Mouse (Mus musculus) heart, embryonic 16.5 days (tissue): ENCODE results near the gene Tmem132b. TPM values are rescaled to one million over a fixed set of nuclear protein-coding genes. Genes with fewer than 3 reads are reported as not detected.

Source experiments
- ATAC-seq: fragments of 200-750 bp; cut with Nextera tagmentation; replicated peaks from 2 replicates; pipeline ENCODE4 v1.8.0; 2017; ENCODE audit warnings: moderate number of reproducible peaks; ENCODE audit not compliant: insufficient read depth, low FRiP score; ENCODE audit errors: extremely low read depth
- H3K27ac ChIP-seq: fragments of 300-500 bp; sonication (generic); 2 replicates; pipeline ENCODE4 v1.5.1; 2014; ENCODE audit warnings: mild to moderate bottlenecking, low read length, control low read depth, moderate library complexity
- H3K27me3 ChIP-seq: fragments of 300-500 bp; sonication (generic); 2 replicates; pipeline ENCODE4 v1.6.1; 2014; ENCODE audit warnings: low read length, mixed read lengths; ENCODE audit not compliant: control insufficient read depth, insufficient read depth
- H3K36me3 ChIP-seq: fragments of 300-500 bp; sonication (generic); 2 replicates; pipeline ENCODE4 v1.6.1; 2014; ENCODE audit not compliant: control insufficient read depth, insufficient read depth
- H3K4me1 ChIP-seq: fragments of 300-500 bp; sonication (generic); 2 replicates; pipeline ENCODE4 v1.6.1; 2014; ENCODE audit warnings: low read length, mixed read lengths; ENCODE audit not compliant: control insufficient read depth, insufficient read depth
- H3K4me2 ChIP-seq: fragments of 300-500 bp; sonication (generic); 2 replicates; pipeline ENCODE4 v1.6.1; 2014; ENCODE audit warnings: low read depth, mild to moderate bottlenecking, control low read depth, low read length
- H3K4me3 ChIP-seq: fragments of 300-500 bp; sonication (generic); 2 replicates; pipeline ENCODE4 v1.5.1; 2014; ENCODE audit warnings: mild to moderate bottlenecking, control low read depth, low read length
- H3K9ac ChIP-seq: fragments of 300-500 bp; sonication (generic); 2 replicates; pipeline ENCODE4 v1.6.1; 2014; ENCODE audit warnings: low read length, control low read depth
- H3K9me3 ChIP-seq: fragments of 300-500 bp; sonication (generic); replicated peaks from 2 replicates; pipeline ENCODE4 v1.6.1; 2016; ENCODE audit warnings: low read length; ENCODE audit not compliant: control insufficient read depth
- WGBS: fragments of 180-500 bp; shearing (Covaris S2); extraction: QIAGEN DNeasy Blood & Tissue Kit; methylation state at CpG from one replicate; pipeline ENCODE4 v1.1.7; 2014; 5-methylcytosine and 5-hydroxymethylcytosine counted together
- polyA plus RNA-seq: library from polyadenylated mRNA; unstranded; fragments of >200 nt; fragmentation: Nextera tagmentation; extraction: Ambion mirVana; gene quantifications from 2 replicates; pipeline ENCODE4 v1.2.1, GENCODE M21; 2015

Tmem132b gene
- polyA plus RNA-seq, 1 experiment from 2014 or later, result not detected

DNA sequence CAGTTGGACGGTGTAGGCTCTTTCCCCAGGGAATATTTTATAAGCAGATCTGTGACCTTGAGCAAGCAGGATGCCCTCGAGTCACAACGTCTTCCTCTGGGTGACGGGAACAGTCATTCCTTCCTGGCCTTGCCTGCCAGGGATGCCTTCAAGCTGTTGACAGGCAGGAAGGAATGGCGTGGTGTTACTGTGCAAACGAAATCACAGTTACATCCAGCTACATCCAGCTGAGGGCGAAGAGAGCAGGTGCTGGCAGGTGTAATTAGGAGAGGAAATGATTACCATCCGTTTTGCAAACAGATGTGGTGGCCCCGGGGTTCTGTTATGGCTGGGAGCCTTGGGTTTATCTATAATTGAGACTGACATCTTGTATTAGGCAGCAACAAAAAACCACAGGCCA is 205.5 kb downstream of the Tmem132b start:
- 47% methylated on average over 9 of the region's 9 CpGs for whole genome bisulfite sequencing
- H3K27me3 ChIP-seq, result no peaks in the 10 kb centered on the region
- no peak overlapping the region for H3K4me2 ChIP-seq
- no peak for ATAC-seq
- H3K27ac ChIP-seq, result no peak overlapping the region
- H3K9ac ChIP-seq, result no peak overlapping the region
- no peaks in the 10 kb centered on the region for H3K4me1 ChIP-seq
- H3K9me3 ChIP-seq, result peaks cover 15% of the 10 kb centered on the region
- no peaks in the 10 kb centered on the region for H3K36me3 ChIP-seq
- H3K4me3 ChIP-seq, result no peak overlapping the region

DNA sequence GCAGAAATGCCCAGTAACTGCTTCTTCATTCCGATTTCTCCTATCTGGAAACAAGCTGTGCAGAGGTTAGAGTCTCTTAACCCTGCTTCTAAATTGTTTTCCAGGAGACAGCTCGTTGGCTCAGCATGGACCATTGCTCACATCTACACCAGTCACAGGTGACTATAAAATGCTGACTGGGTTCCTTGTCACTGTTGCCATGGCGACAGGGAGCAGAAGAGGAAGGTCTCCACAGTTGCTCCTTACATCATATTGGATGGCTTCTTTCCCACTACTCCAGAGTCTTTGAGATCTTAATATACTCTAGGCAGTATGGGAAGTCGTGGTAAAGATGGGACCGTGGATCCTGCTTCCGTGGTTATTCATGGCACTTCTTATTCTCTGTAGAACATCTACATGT is 211.9 kb downstream of the Tmem132b start:
- H3K36me3 ChIP-seq, result no peaks in the 10 kb centered on the region
- H3K27ac ChIP-seq, result no peak overlapping the region
- no peaks in the 10 kb centered on the region for H3K27me3 ChIP-seq
- H3K4me2 ChIP-seq, result no peak overlapping the region
- peaks cover 2% of the 10 kb centered on the region; the same call in 1 of the 2 replicates for H3K9me3 ChIP-seq
- H3K4me1 ChIP-seq, result no peaks in the 10 kb centered on the region
- no peak overlapping the region for H3K4me3 ChIP-seq
- no peak overlapping the region for H3K9ac ChIP-seq
- no peak for ATAC-seq
- 73% methylated on average over 6 of the region's 6 CpGs for WGBS

DNA sequence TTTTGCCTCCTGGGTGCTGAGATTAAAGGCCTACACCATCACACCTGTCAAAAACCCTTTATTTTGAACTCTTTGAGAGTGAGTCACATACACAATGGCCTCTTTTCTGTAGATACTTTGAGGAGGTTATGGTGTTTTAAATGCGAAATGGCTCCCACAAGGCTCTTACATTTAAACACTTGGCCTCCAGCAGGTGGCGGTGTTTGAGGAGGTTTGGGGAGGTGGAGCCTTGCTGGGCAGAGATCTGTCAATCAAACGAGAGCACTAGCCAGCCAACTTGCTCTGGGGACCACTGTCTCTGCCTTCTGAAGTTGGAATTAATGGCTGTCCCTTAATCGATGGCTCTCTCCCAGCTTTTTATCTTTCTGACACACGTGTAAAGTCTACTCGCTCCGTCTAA is 214.2 kb downstream of the Tmem132b start:
- WGBS, result 63% methylated on average over 7 of the region's 7 CpGs
- Histone ChIP-seq H3K27me3 (no peaks in the 10 kb centered on the region), H3K4me1 (no peaks in the 10 kb centered on the region), H3K4me2 (no peak overlapping the region), H3K9ac (no peak overlapping the region), H3K4me3 (no peak overlapping the region), H3K27ac (no peak overlapping the region), H3K36me3 (no peaks in the 10 kb centered on the region), H3K9me3 (peaks cover 2% of the 10 kb centered on the region; the same call in 1 of the 2 replicates)
- ATAC-seq, result no peak

DNA sequence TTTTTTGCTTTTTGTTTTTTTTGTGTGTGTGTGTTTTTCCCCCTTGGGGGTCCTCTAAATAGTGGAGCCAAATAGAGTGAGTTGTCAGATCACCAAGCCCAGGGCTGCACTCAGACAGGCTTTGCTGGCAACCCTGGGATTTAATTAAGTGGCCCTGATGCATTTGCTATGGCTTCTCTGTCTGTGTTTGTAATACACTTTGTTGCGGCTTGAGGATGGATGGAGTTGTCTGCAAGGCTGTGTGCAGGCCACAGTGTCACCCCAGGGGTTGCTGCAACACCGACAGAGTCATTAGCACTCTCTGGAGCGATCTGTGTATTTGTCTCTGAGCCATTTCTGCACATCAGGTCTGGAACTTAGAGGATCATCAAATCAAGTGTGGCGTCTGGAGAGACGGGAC is 219.9 kb downstream of the Tmem132b start:
- ATAC-seq, result no peak
- Histone ChIP-seq H3K4me3 (no peak overlapping the region), H3K4me1 (no peaks in the 10 kb centered on the region), H3K27me3 (no peaks in the 10 kb centered on the region), H3K36me3 (no peaks in the 10 kb centered on the region), H3K27ac (no peak overlapping the region), H3K4me2 (no peak overlapping the region), H3K9me3 (peaks cover 6% of the 10 kb centered on the region; the same call in 1 of the 2 replicates), H3K9ac (no peak overlapping the region)
- WGBS, result 71% methylated on average over 5 of the region's 5 CpGs

DNA sequence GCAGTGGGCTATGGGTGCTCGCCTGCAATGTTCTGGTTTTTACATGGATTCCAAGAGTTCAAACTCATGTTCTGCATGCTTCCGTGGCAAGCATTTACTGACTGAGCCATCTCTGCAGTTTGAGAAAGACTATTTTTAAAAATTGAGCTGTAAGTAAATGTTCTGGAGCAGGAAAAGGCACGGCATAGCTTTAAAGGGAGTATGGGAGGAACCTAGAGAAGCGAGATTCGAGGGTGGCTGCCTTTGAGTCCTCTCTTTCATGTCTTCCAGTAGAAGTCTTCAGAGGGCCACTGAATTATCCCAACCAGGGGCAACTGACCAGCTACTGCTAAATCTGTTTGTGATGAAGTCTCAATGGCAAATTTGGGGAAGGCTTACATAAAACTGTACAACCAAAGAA is 221.0 kb downstream of the Tmem132b start:
- H3K4me2 ChIP-seq, result no peak overlapping the region
- ATAC-seq, result no peak
- 72% methylated on average over 5 of the region's 5 CpGs for whole genome bisulfite sequencing

DNA sequence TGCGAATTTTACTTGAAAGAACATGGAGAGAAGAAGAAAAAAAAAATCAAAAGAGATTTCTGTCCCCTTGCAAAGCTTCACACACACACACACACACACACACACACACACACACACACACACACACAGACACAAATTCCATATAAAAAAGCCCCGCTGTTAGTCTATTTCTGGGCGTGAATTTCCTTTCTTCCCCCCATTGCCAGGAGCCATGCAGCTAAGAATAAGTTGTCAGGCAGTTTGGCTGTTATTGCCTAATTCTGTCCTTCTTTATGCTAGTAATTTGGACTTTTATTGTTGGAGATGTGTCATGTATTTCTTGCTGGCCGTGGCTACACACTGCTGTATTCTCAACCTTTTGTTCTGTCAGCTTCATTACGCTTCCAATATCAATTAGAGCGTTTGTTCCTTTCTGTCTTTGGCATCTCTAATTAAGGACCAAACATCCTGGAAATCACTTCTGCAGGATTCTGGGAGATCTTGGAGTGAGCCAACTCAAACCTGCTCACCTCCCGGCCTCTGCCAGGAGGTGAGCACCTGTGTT is 225.5 kb downstream of the Tmem132b start:
- Histone ChIP-seq H3K4me3 (no peak overlapping the region), H3K4me1 (no peaks in the 10 kb centered on the region), H3K9ac (no peak overlapping the region), H3K27me3 (no peaks in the 10 kb centered on the region), H3K9me3 (peaks cover 8% of the 10 kb centered on the region; the same call in 1 of the 2 replicates), H3K27ac (no peak overlapping the region), H3K4me2 (no peak overlapping the region), H3K36me3 (no peaks in the 10 kb centered on the region)
- 79% methylated on average over 7 of the region's 7 CpGs for WGBS
- ATAC-seq, result no peak

More for the DNA sequence above, 221.0 kb downstream of the Tmem132b start:
- Histone ChIP-seq H3K36me3 (no peaks in the 10 kb centered on the region), H3K9ac (no peak overlapping the region), H3K27me3 (no peaks in the 10 kb centered on the region), H3K27ac (no peak overlapping the region), H3K4me3 (no peak overlapping the region), H3K4me1 (no peaks in the 10 kb centered on the region), H3K9me3 (0 out of 2 replicates have a peak, but pooled peaks cover 6% of the 10 kb centered on the region)

DNA sequence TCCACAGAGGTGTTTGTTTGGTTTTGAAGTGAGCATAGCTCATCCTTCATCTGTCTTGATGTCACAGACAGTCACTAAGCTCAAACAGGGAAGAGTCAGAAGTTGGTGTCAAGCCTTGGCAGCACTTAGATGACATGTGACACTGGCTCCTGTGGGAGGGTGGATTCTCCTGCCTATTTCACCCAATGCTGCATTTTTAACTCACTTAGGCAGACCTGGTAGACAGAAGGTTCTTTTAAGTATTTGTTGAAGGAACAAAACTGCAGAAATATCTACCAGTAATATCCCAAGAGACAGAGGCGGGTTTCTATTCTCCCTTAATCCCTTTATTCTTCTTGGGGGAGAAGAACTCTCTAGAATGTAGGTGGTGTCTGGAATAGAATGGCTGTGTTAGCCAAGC is 226.9 kb downstream of the Tmem132b start:
- no peaks in the 10 kb centered on the region for H3K4me1 ChIP-seq
- H3K27me3 ChIP-seq, result no peaks in the 10 kb centered on the region
- no peak overlapping the region for H3K4me3 ChIP-seq
- no peak overlapping the region for H3K27ac ChIP-seq
- peaks cover 8% of the 10 kb centered on the region; the same call in 1 of the 2 replicates for H3K9me3 ChIP-seq
- ATAC-seq, result no peak
- no peaks in the 10 kb centered on the region for H3K36me3 ChIP-seq
- H3K9ac ChIP-seq, result no peak overlapping the region
- no peak overlapping the region for H3K4me2 ChIP-seq
- WGBS, result 70% methylated on average over 1 of the region's 1 CpGs

DNA sequence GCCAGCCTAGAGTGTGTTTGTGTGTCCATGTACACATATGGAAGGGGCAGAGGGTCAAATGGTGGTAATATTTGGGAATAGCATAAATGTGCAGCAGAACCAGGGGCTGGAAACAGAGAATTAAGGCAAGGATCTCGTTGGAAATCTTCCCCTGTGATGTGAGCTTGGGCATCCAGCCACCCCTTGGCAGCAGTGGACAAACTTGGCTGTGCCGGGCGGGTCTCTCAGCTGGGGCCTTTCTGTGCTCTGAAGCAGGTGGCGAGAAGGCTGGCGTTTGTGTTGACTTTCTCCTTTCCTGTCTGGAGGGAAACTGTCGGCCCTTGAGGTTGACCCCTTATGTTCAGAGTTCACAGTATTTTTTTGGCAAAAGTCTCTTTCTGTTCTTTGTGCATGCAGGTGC is 235.4 kb downstream of the Tmem132b start:
- H3K4me1 ChIP-seq, result no peaks in the 10 kb centered on the region
- no peak overlapping the region for H3K4me3 ChIP-seq
- H3K9ac ChIP-seq, result no peak overlapping the region
- no peaks in the 10 kb centered on the region for H3K27me3 ChIP-seq
- H3K27ac ChIP-seq, result no peak overlapping the region
- H3K36me3 ChIP-seq, result no peaks in the 10 kb centered on the region
- no peak overlapping the region for H3K4me2 ChIP-seq
- 60% methylated on average over 6 of the region's 6 CpGs for WGBS
- ATAC-seq, result no peak
- H3K9me3 ChIP-seq, result peaks cover 8% of the 10 kb centered on the region; the same call in 1 of the 2 replicates

DNA sequence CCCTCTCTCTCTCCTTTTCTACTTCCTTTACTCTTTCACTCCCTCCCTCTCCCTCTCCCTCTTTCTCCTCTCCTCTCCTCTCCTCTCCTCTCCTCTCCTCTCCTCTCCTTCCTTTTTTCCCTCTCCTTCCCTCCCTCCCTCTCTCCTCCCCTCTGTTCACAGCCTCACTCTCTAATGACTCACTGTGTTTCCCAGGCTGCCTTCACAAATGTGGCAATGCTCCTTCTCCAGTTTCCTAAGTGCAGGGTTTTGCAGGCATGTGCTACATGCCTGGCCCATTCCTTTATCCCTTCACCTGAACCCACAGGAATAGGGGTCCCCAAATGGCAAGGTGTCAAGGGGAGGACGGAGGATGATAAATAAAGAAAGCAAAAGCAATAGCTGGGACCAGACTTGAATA is 236.4 kb downstream of the Tmem132b start:
- Histone ChIP-seq H3K4me3 (no peak overlapping the region), H3K4me1 (no peaks in the 10 kb centered on the region), H3K9ac (no peak overlapping the region), H3K9me3 (peaks cover 10% of the 10 kb centered on the region; the same call in 1 of the 2 replicates), H3K36me3 (no peaks in the 10 kb centered on the region), H3K4me2 (no peak overlapping the region), H3K27ac (no peak overlapping the region), H3K27me3 (no peaks in the 10 kb centered on the region)
- ATAC-seq, result no peak
- WGBS, result 41% methylated on average over 1 of the region's 1 CpGs
